21 mouse cellular contexts compared by ENCODE assay signal in the genomic region with DNA sequence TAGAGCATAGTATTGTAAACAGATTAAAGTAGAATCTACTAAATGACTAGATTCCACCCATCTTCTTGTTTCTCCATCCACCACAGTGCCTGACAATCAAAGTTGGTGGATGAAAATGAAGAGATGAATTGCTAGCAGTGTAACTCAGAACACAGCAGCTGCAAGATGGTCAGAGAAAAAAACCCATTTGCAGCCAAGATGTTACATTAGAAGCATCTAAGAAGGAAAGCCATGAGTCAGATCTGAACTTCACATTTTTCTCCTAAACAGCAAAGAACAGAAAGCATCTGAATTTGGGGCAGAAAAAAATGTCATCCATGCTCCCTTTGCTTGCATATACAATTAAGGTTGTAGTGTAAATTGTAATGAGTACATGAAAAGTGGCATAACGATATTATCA.
"Had no signal": no experiment of that assay in that cellular context is flagged by ENCODE, and none has a peak within 500 bp of the region (broad histone marks: within the 10 kb centered on the region; RNA-seq: fewer than 3 reads in every experiment).

No protein-coding gene starts in this region.

- ATAC-seq: forebrain, embryonic 13.5 days; forebrain, embryonic 14.5 days; forebrain, embryonic 15.5 days; forebrain, embryonic 16.5 days; forebrain, postnatal 0 days had no signal

- DNase-seq: cerebellum, adult 8-10 months; cerebellum, adult 9-10 months; cerebellum, adult 9-11 months; cerebellum, postnatal 10 days; cerebellum, postnatal 14 days; cerebellum, postnatal 25 days; cerebellum, postnatal 36 days; embryo, embryonic 11 days; forebrain, postnatal 0 days; gastrocnemius, adult 2 months; gastrocnemius, postnatal 10 days; gastrocnemius, postnatal 14 days; gastrocnemius, postnatal 25 days; gastrocnemius, postnatal 36 days; heart, adult 11 months; heart, adult 18-20 months; heart, adult 2 months had no signal
